22 mouse cellular contexts compared by ENCODE assay signal in the genomic region with DNA sequence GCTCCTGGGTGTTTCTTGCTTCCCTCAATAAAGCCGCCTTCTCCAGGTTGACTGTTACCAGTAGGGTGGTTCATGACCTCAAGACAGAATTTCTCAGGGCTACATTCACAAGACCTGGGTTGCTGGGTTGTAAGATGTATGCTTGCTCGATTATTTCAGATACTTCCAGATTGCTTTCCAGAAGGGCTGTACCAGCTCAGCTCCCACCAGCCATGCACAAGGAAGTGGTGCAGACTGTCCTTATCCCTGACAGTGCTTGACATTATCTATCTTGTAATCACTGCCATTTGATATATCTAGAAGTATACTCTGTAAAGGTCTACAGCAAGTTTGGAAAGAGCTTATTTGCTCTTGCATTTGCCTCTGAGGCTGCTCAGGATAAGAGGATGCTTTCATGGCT.
"Had no signal": no experiment of that assay in that cellular context is flagged by ENCODE, and none has a peak within 500 bp of the region (broad histone marks: within the 10 kb centered on the region; RNA-seq: fewer than 3 reads in every experiment).

No protein-coding gene starts in this region.

- H3K4me3 ChIP-seq: limb, embryonic 12.5 days; limb, embryonic 15.5 days; midbrain, embryonic 12.5 days; midbrain, embryonic 15.5 days; neural tube, embryonic 12.5 days; neural tube, embryonic 15.5 days had no signal

- DNase-seq: kidney, adult 18-20 months; kidney, adult 9 months; kidney, postnatal 25 days; left cerebral cortex, postnatal 4 days; liver, postnatal 0 days; lung, embryonic 14.5 days; right cerebral cortex, adult 18-20 months; right cerebral cortex, postnatal 14 days; right cerebral cortex, postnatal 4 days; thymus, adult 2 months; thymus, postnatal 14 days; thymus, postnatal 4 days had no signal

- H3K27ac ChIP-seq: kidney, postnatal 0 days; limb, embryonic 12.5 days; limb, embryonic 15.5 days; liver, embryonic 14.5 days; macrophage; midbrain, embryonic 12.5 days; midbrain, embryonic 15.5 days; neural tube, embryonic 12.5 days; neural tube, embryonic 15.5 days; stomach, postnatal 0 days had no signal

- H3K4me1 ChIP-seq: limb, embryonic 12.5 days; limb, embryonic 15.5 days; midbrain, embryonic 12.5 days; midbrain, embryonic 15.5 days; neural tube, embryonic 12.5 days; neural tube, embryonic 15.5 days had no signal
